Mouse (Mus musculus) forebrain, embryonic 11.5 days (tissue): ENCODE data around the gene 4930447C04Rik. TPM values are rescaled to one million over a fixed set of nuclear protein-coding genes. Genes with fewer than 3 reads are reported as not detected.

Experiments used
- ATAC-seq: fragments of 200-750 bp; cut with Nextera tagmentation; replicated peaks from 2 replicates; pipeline ENCODE4 v1.8.0; 2017; ENCODE audit warnings: moderate TSS enrichment; ENCODE audit not compliant: low FRiP score
- DNase-seq: peaks from one replicate; pipeline ENCODE4 v3.0.0-alpha.2; 2017; ENCODE audit warnings: low spot score
- H3K27ac ChIP-seq: fragments of 300-500 bp; sonication (generic); 2 replicates; pipeline ENCODE4 v1.5.1; 2014; ENCODE audit warnings: low read depth, low read length
- H3K27me3 ChIP-seq: fragments of 300-500 bp; sonication (generic); 2 replicates; pipeline ENCODE4 v1.6.1; 2014; ENCODE audit warnings: mild to moderate bottlenecking, low read length, mixed read lengths; ENCODE audit not compliant: control insufficient read depth, insufficient read depth
- H3K36me3 ChIP-seq: fragments of 300-500 bp; sonication (generic); 2 replicates; pipeline ENCODE4 v1.6.1; 2014; ENCODE audit warnings: mild to moderate bottlenecking, low read length, moderate library complexity, mixed read lengths; ENCODE audit not compliant: control insufficient read depth, insufficient read depth
- H3K4me1 ChIP-seq: fragments of 300-500 bp; sonication (generic); replicated peaks from 2 replicates; pipeline ENCODE4 v1.6.1; 2014; ENCODE audit warnings: low read length, mixed read lengths; ENCODE audit not compliant: control insufficient read depth, insufficient read depth
- H3K4me2 ChIP-seq: fragments of 300-500 bp; sonication (generic); 2 replicates; pipeline ENCODE4 v1.6.1; 2014; ENCODE audit warnings: low read depth, mild to moderate bottlenecking, low read length, moderate library complexity, mixed read lengths; ENCODE audit not compliant: severe bottlenecking
- H3K4me3 ChIP-seq: fragments of 300-500 bp; sonication (generic); 2 replicates; pipeline ENCODE4 v1.5.1; 2014; ENCODE audit warnings: low read depth, low read length
- H3K9ac ChIP-seq: fragments of 300-500 bp; sonication (generic); 2 replicates; pipeline ENCODE4 v1.6.1; 2014; ENCODE audit warnings: low read length
- H3K9me3 ChIP-seq: fragments of 300-500 bp; sonication (generic); 2 replicates; pipeline ENCODE4 v1.6.1; 2016; ENCODE audit warnings: low read length, mixed read lengths; ENCODE audit not compliant: control insufficient read depth
- WGBS: fragments of 180-500 bp; shearing (Covaris S2); extraction: QIAGEN DNeasy Blood & Tissue Kit; methylation state at CpG from one replicate; pipeline ENCODE4 v1.1.7; 2014; 5-methylcytosine and 5-hydroxymethylcytosine counted together
- polyA plus RNA-seq: library from polyadenylated mRNA; unstranded; fragments of >200 nt; fragmentation: Nextera tagmentation; extraction: Ambion mirVana; gene quantifications from 2 replicates; pipeline ENCODE4 v1.2.1, GENCODE M21; 2014

4930447C04Rik gene
- polyA plus RNA-seq, 1 experiment from 2014 or later, result 2.9 TPM

GRCm38 (mm10) chr12:72939616-72940015 is 958 bp downstream of the 4930447C04Rik start, which contains the start of gene Six6:
Six6 (plus strand) TSS chr12:72939892.
- Histone ChIP-seq H3K4me1 (peaks cover 6% of the 10 kb centered on the region; the same call in 1 of the 2 replicates), H3K9me3 (no peaks in the 10 kb centered on the region), H3K27me3 (peaks cover 79% of the 10 kb centered on the region), H3K4me3 (peak within 1 kb of the TSS; percentile 14; the same call in 1 of the 2 replicates), H3K36me3 (no peaks in the 10 kb centered on the region), H3K4me2 (peak within 1 kb of the TSS; percentile 37), H3K27ac (no peak within 1 kb of the TSS), H3K9ac (no peak within 1 kb of the TSS)
- WGBS, result 0% methylated on average over 28 of the region's 28 CpGs
- peak; percentile 77 for DNase-seq
- peak; percentile 49 for ATAC-seq

- Histone ChIP-seq H3K36me3 (no peaks in the 10 kb centered on the region), H3K9ac (no peak overlapping the region), H3K27ac (no peak overlapping the region), H3K4me1 (peaks cover 6% of the 10 kb centered on the region; the same call in 1 of the 2 replicates), H3K4me2 (no peak overlapping the region), H3K27me3 (peaks cover 80% of the 10 kb centered on the region), H3K4me3 (no peak overlapping the region), H3K9me3 (no peaks in the 10 kb centered on the region)
- no peak for ATAC-seq
- no peak for DNase-seq
- 2% methylated on average over 14 of the region's 14 CpGs for WGBS
Observed at GRCm38 (mm10) chr12:72938600-72939490, 1.7 kb downstream of the 4930447C04Rik start.

- Histone ChIP-seq H3K27ac (no peak overlapping the region), H3K9ac (no peak overlapping the region), H3K27me3 (peaks cover 74% of the 10 kb centered on the region), H3K4me2 (no peak overlapping the region), H3K36me3 (no peaks in the 10 kb centered on the region), H3K9me3 (no peaks in the 10 kb centered on the region), H3K4me1 (peaks cover 6% of the 10 kb centered on the region; the same call in 1 of the 2 replicates), H3K4me3 (no peak overlapping the region)
- DNase-seq, result no peak
- no peak for ATAC-seq
- WGBS, result 5% methylated on average over 11 of the region's 13 CpGs
Observed at GRCm38 (mm10) chr12:72938176-72938575, 2.4 kb downstream of the 4930447C04Rik start.

- H3K9me3 ChIP-seq, result no peaks in the 10 kb centered on the region
- H3K4me3 ChIP-seq, result no peak overlapping the region
- peaks cover 6% of the 10 kb centered on the region; the same call in 1 of the 2 replicates for H3K4me1 ChIP-seq
- DNase-seq (no peak), ATAC-seq (no peak)
- H3K27ac ChIP-seq, result no peak overlapping the region
- 2% methylated on average over 19 of the region's 19 CpGs for WGBS
- no peak overlapping the region for H3K4me2 ChIP-seq
- H3K9ac ChIP-seq, result no peak overlapping the region
- peaks cover 68% of the 10 kb centered on the region for H3K27me3 ChIP-seq
- no peaks in the 10 kb centered on the region for H3K36me3 ChIP-seq
Observed at GRCm38 (mm10) chr12:72937537-72938120, 2.9 kb downstream of the 4930447C04Rik start.

- no peak overlapping the region for H3K4me3 ChIP-seq
- no peaks in the 10 kb centered on the region for H3K36me3 ChIP-seq
- 20% methylated on average over 8 of the region's 8 CpGs for WGBS
- DNase-seq, result no peak
- no peak overlapping the region for H3K4me2 ChIP-seq
- no peak for ATAC-seq
- H3K9me3 ChIP-seq, result no peaks in the 10 kb centered on the region
- H3K27ac ChIP-seq, result no peak overlapping the region
- peaks cover 61% of the 10 kb centered on the region for H3K27me3 ChIP-seq
- no peak overlapping the region for H3K9ac ChIP-seq
- peaks cover 6% of the 10 kb centered on the region; the same call in 1 of the 2 replicates for H3K4me1 ChIP-seq
Observed at GRCm38 (mm10) chr12:72936751-72937150, 3.8 kb downstream of the 4930447C04Rik start.

GRCm38 (mm10) chr12:72917159-72917993 is 23.2 kb downstream of the 4930447C04Rik start:
- Histone ChIP-seq H3K4me2 (peak overlapping the region; percentile 53), H3K4me3 (peak overlapping the region; percentile 29), H3K27me3 (peaks cover 4% of the 10 kb centered on the region; the same call in 1 of the 2 replicates), H3K36me3 (no peaks in the 10 kb centered on the region), H3K27ac (no peak overlapping the region), H3K9ac (peak overlapping the region; percentile 49), H3K4me1 (0 out of 2 replicates have a peak, but pooled peaks cover 5% of the 10 kb centered on the region), H3K9me3 (no peaks in the 10 kb centered on the region)
- 22% methylated on average over 48 of the region's 48 CpGs for WGBS
- ATAC-seq (0 out of 2 replicates have a peak, but pooled peaks have one; percentile 42), DNase-seq (peak; percentile 72)

- ATAC-seq, result peak; percentile 71
- Histone ChIP-seq H3K9me3 (peaks cover 3% of the 10 kb centered on the region; the same call in 1 of the 2 replicates), H3K4me1 (no peaks in the 10 kb centered on the region; the same call in 1 of the 2 replicates), H3K27me3 (peaks cover 79% of the 10 kb centered on the region), H3K9ac (no peak overlapping the region), H3K4me2 (no peak overlapping the region), H3K27ac (no peak overlapping the region), H3K4me3 (no peak overlapping the region), H3K36me3 (no peaks in the 10 kb centered on the region)
- under 1% methylated on average over 19 of the region's 19 CpGs for WGBS
- peak; percentile 78 for DNase-seq
Observed at GRCm38 (mm10) chr12:72854377-72855032, 86.1 kb downstream of the 4930447C04Rik start.
